Mouse (Mus musculus) cerebellum, adult 2 months (tissue): Measurements from ENCODE around the gene Utp14a. TPM values are rescaled to one million over a fixed set of nuclear protein-coding genes. Genes with fewer than 3 reads are reported as not detected.
"Not testable (repeated sequence)": the region's sequence is repeated elsewhere in the genome, so short reads cannot be mapped to it uniquely, and the experiment has no call there.

Experiments used
- DNase-seq, 2 experiments: peaks; one replicate each; pipeline ENCODE4 v3.0.0; 2021
- H3K27ac ChIP-seq: fragments of 200-500 bp; 2 replicates; pipeline ENCODE4 v1.5.1; 2012; ENCODE audit warnings: low read length, control low read depth, inconsistent platforms; ENCODE audit not compliant: insufficient read depth
- H3K27me3 ChIP-seq: fragments of 200-500 bp; 2 replicates; pipeline ENCODE4 v1.6.1; 2012; ENCODE audit warnings: inconsistent platforms, mild to moderate bottlenecking, low read length, moderate library complexity; ENCODE audit not compliant: control insufficient read depth, insufficient read depth
- H3K4me1 ChIP-seq: fragments of 200-500 bp; 2 replicates; pipeline ENCODE4 v1.6.1; 2011; ENCODE audit warnings: low read length; ENCODE audit not compliant: control insufficient read depth, insufficient read depth
- H3K4me3 ChIP-seq: fragments of 200-500 bp; replicated peaks from 2 replicates; pipeline ENCODE3; 2011; ENCODE audit warnings: mild to moderate bottlenecking, low read depth, low read length, control low read depth; ENCODE audit not compliant: insufficient read depth
- CTCF ChIP-seq: fragments of 200-500 bp; IDR thresholded peaks from 2 replicates; pipeline ENCODE4 v1.5.1; 2011; ENCODE audit warnings: low read depth, mild to moderate bottlenecking, control low read depth, low read length, moderate library complexity, borderline replicate concordance; ENCODE audit not compliant: insufficient read depth
- POLR2A ChIP-seq: fragments of 200-500 bp; IDR thresholded peaks from 2 replicates; pipeline ENCODE4 v1.6.1; 2011; ENCODE audit warnings: low read length, control low read depth, borderline replicate concordance; ENCODE audit not compliant: insufficient read depth
- WGBS: fragments of 180-500 bp; shearing (Covaris S2); methylation state at CpG from one replicate; pipeline ENCODE4 v1.1.7; 2018; 5-methylcytosine and 5-hydroxymethylcytosine counted together
- polyA plus RNA-seq: library from polyadenylated mRNA; depleted of rRNA; stranded (reverse); fragments of >200 nt; gene quantifications from 2 replicates; pipeline ENCODE4 v1.2.3, GENCODE M21; 2012; rRNA removed

Utp14a gene
- polyA plus RNA-seq = 14.0 and 14.4 TPM in 2 replicates

- H3K4me1 ChIP-seq = no peaks in the 10 kb centered on the region
- no peaks in the 10 kb centered on the region for H3K27me3 ChIP-seq
- peak within 1 kb of the TSS; percentile 97 for H3K27ac ChIP-seq
- peak within 1 kb of the TSS; percentile 91 for H3K4me3 ChIP-seq
- peak; percentile 79; the same call in 1 of the 2 replicates for TF ChIP-seq POLR2A
- no peak for TF ChIP-seq CTCF
- 4% methylated on average over 33 of the region's 33 CpGs for WGBS
- peak; percentile 96 for DNase-seq
Measured at GRCm38 (mm10) chrX:48256468-48257007, at the start of gene Utp14a. Gene Utp14a, plus strand, starts transcription at chrX:48256862.

- H3K4me3 ChIP-seq = peak overlapping the region; percentile 98
- no peaks in the 10 kb centered on the region for H3K27me3 ChIP-seq
- peaks cover 7% of the 10 kb centered on the region; the same call in 1 of the 2 replicates for H3K4me1 ChIP-seq
- TF ChIP-seq CTCF (no peak), POLR2A (no peak)
- H3K27ac ChIP-seq = peak overlapping the region; percentile 78
- WGBS = 6% methylated on average over 34 of the region's 36 CpGs
- peak; percentile 49 to 62 for DNase-seq
Measured at GRCm38 (mm10) chrX:48207761-48208487, 48.7 kb upstream of the Utp14a start.

- H3K4me3 ChIP-seq = peak within 1 kb of the TSS; percentile 98
- H3K27ac ChIP-seq = peak within 1 kb of the TSS; percentile 95
- TF ChIP-seq CTCF (no peak), POLR2A (peak; percentile 48; the same call in 1 of the 2 replicates)
- DNase-seq = peak; percentile 86 to 90
- WGBS = 7% methylated on average over 29 of the region's 34 CpGs
- peaks cover 7% of the 10 kb centered on the region; the same call in 1 of the 2 replicates for H3K4me1 ChIP-seq
- H3K27me3 ChIP-seq = no peaks in the 10 kb centered on the region
Measured at GRCm38 (mm10) chrX:48208519-48209185, 48.0 kb upstream of the Utp14a start, which contains the start of gene Zdhhc9. Gene Zdhhc9, minus strand, starts transcription at chrX:48208878.

GRCm38 (mm10) chrX:48209746-48210145, 46.9 kb upstream of the Utp14a start:
- not testable (repeated sequence) for DNase-seq, H3K27ac ChIP-seq, H3K27me3 ChIP-seq, H3K4me1 ChIP-seq, H3K4me3 ChIP-seq
- WGBS = 77% methylated on average over 4 of the region's 4 CpGs

GRCm38 (mm10) chrX:48219468-48219867, 37.2 kb upstream of the Utp14a start:
- TF ChIP-seq CTCF (no peak), POLR2A (no peak)
- 85% methylated on average over 5 of the region's 5 CpGs for WGBS

GRCm38 (mm10) chrX:48222706-48223105, 34.0 kb upstream of the Utp14a start:
- 89% methylated on average over 7 of the region's 7 CpGs for WGBS
- Histone ChIP-seq H3K27ac (no peak overlapping the region), H3K4me3 (no peak overlapping the region), H3K4me1 (no peaks in the 10 kb centered on the region), H3K27me3 (no peaks in the 10 kb centered on the region)
- TF ChIP-seq POLR2A (no peak), CTCF (no peak)
- DNase-seq = no peak

More at GRCm38 (mm10) chrX:48219468-48219867, 37.2 kb upstream of the Utp14a start:
- Histone ChIP-seq H3K4me3 (no peak overlapping the region), H3K27ac (no peak overlapping the region), H3K27me3 (no peaks in the 10 kb centered on the region), H3K4me1 (no peaks in the 10 kb centered on the region)
- DNase-seq = no peak

GRCm38 (mm10) chrX:48226225-48226624, 30.4 kb upstream of the Utp14a start:
- 79% methylated on average over 7 of the region's 7 CpGs for WGBS
- Histone ChIP-seq H3K27me3 (no peaks in the 10 kb centered on the region), H3K4me3 (no peak overlapping the region), H3K27ac (no peak overlapping the region), H3K4me1 (no peaks in the 10 kb centered on the region)
- DNase-seq = no peak
- TF ChIP-seq CTCF (no peak), POLR2A (no peak)

- no peak for TF ChIP-seq POLR2A
- no peak for TF ChIP-seq CTCF
- 67% methylated on average over 7 of the region's 7 CpGs for WGBS
Measured at GRCm38 (mm10) chrX:48234417-48234816, 22.2 kb upstream of the Utp14a start.

More at GRCm38 (mm10) chrX:48234417-48234816, 22.2 kb upstream of the Utp14a start:
- Histone ChIP-seq H3K4me1 (no peaks in the 10 kb centered on the region), H3K27me3 (no peaks in the 10 kb centered on the region), H3K27ac (no peak overlapping the region), H3K4me3 (no peak overlapping the region)
- DNase-seq = no peak
